Mouse (Mus musculus) hindbrain, embryonic 14.5 days (tissue): ENCODE results near the gene Thegl. TPM values are rescaled to one million over a fixed set of nuclear protein-coding genes. Genes with fewer than 3 reads are reported as not detected.
"Not testable (repeated sequence)": the region's sequence is repeated elsewhere in the genome, so short reads cannot be mapped to it uniquely, and the experiment has no call there.

Experiments used
- ATAC-seq: fragments of 200-750 bp; cut with Nextera tagmentation; 2 replicates; pipeline ENCODE4 v1.8.0; 2017; ENCODE audit warnings: moderate number of reproducible peaks, mild to moderate bottlenecking, moderate TSS enrichment, moderate library complexity; ENCODE audit not compliant: low FRiP score
- DNase-seq: peaks from one replicate; pipeline ENCODE4 v3.0.0-alpha.2; 2015; ENCODE audit warnings: low spot score
- H3K27ac ChIP-seq: fragments of 300-500 bp; sonication (generic); 2 replicates; pipeline ENCODE4 v1.5.1; 2014; ENCODE audit warnings: mild to moderate bottlenecking, moderate library complexity
- H3K27me3 ChIP-seq: fragments of 300-500 bp; sonication (generic); 2 replicates; pipeline ENCODE4 v1.6.1; 2014; ENCODE audit warnings: mild to moderate bottlenecking, low read length, mixed read lengths; ENCODE audit not compliant: control insufficient read depth, insufficient read depth
- H3K36me3 ChIP-seq: fragments of 300-500 bp; sonication (generic); replicated peaks from 2 replicates; pipeline ENCODE4 v1.6.1; 2014; ENCODE audit not compliant: control insufficient read depth, insufficient read depth
- H3K4me1 ChIP-seq: fragments of 300-500 bp; sonication (generic); replicated peaks from 2 replicates; pipeline ENCODE4 v1.6.1; 2014; ENCODE audit warnings: antibody characterized with exemption, low read length, mixed read lengths; ENCODE audit not compliant: control insufficient read depth, insufficient read depth
- H3K4me2 ChIP-seq: fragments of 300-500 bp; sonication (generic); replicated peaks from 2 replicates; pipeline ENCODE4 v1.6.1; 2014; ENCODE audit warnings: mild to moderate bottlenecking, moderate library complexity
- H3K4me3 ChIP-seq: fragments of 300-500 bp; sonication (generic); replicated peaks from 2 replicates; pipeline ENCODE4 v1.5.1; 2014; ENCODE audit warnings: mild to moderate bottlenecking, low read length
- H3K9ac ChIP-seq: fragments of 300-500 bp; sonication (generic); 2 replicates; pipeline ENCODE4 v1.6.1; 2014
- H3K9me3 ChIP-seq: fragments of 300-500 bp; sonication (generic); 2 replicates; pipeline ENCODE4 v1.6.1; 2016; ENCODE audit warnings: low read length; ENCODE audit not compliant: control insufficient read depth
- WGBS: fragments of 180-500 bp; shearing (Covaris S2); extraction: QIAGEN DNeasy Blood & Tissue Kit; methylation state at CpG from one replicate; pipeline ENCODE4 v1.1.7; 2014; 5-methylcytosine and 5-hydroxymethylcytosine counted together
- polyA plus RNA-seq: library from polyadenylated mRNA; unstranded; fragments of >200 nt; fragmentation: Nextera tagmentation; extraction: Ambion mirVana; gene quantifications from 2 replicates; pipeline ENCODE4 v1.2.1, GENCODE M21; 2014

Thegl gene
- polyA plus RNA-seq, 1 experiment from 2014 or later = 0.66 TPM

DNA sequence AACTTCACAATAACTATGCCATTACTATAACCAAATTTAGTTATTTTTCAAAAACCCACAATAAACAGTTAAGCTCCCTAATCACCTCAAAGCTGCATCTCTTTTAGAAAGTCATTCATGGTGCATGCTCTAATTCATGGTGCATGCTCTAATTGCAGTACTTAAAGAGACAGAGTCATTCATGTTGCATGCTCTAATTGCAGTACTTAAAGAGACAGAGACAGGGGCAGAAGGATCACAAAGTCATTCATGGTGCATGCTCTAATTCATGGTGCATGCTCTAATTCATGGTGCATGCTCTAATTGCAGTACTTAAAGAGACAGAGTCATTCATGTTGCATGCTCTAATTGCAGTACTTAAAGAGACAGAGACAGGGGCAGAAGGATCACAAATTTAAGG is 19.3 kb downstream of the Thegl start:
- not testable (repeated sequence) for H3K4me1 ChIP-seq, H3K4me2 ChIP-seq, H3K36me3 ChIP-seq, H3K9me3 ChIP-seq, DNase-seq, H3K27me3 ChIP-seq, H3K9ac ChIP-seq, H3K27ac ChIP-seq, H3K4me3 ChIP-seq, ATAC-seq

DNA sequence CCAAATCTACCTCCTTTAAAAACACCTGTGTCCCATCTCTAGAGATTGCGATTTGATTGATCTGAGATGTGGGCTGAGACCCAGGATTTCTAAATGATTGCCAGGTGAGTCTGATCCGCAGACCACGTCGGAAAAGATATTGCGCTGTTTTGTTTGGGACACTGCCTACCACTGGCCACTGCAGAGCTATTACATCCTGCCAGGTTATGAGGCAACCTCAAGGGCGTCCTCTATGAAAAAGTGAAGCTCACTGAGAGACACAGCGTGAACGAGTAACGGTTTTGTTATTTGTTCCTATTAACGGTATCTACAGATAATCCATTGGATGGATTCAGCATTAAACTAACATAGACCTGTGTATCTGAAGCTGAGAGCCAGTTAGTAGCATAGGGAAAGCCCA is 22.6 kb downstream of the Thegl start:
- Histone ChIP-seq H3K27ac (no peak overlapping the region), H3K4me1 (no peaks in the 10 kb centered on the region), H3K4me3 (no peak overlapping the region), H3K9me3 (no peaks in the 10 kb centered on the region), H3K27me3 (no peaks in the 10 kb centered on the region), H3K36me3 (no peaks in the 10 kb centered on the region), H3K4me2 (no peak overlapping the region), H3K9ac (no peak overlapping the region)
- ATAC-seq (no peak), DNase-seq (no peak)
- 94% methylated on average over 10 of the region's 10 CpGs for WGBS

DNA sequence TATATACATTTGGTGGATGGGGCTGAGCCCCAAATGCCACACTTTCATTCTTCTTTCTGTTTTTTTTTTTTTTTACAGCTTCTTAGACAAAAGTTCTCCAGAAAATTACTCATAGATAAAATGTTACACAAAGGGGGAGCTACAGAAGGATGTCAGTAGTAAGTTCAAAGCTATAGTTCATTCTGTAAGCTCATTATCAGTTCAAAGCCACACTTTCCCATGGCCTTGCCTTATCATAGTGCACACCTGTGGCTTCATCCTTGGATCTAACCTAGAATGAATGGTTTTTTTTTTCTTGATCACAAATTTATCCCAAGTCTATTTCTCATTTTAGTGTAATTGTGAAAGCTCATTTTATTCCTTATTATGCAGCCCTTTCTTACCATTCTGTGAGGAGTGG is 23.6 kb downstream of the Thegl start:
- H3K9me3 ChIP-seq = no peaks in the 10 kb centered on the region
- H3K4me1 ChIP-seq = no peaks in the 10 kb centered on the region
- DNase-seq = no peak
- H3K4me3 ChIP-seq = no peak overlapping the region
- H3K4me2 ChIP-seq = no peak overlapping the region
- no peak for ATAC-seq
- H3K9ac ChIP-seq = no peak overlapping the region
- no peaks in the 10 kb centered on the region for H3K27me3 ChIP-seq
- H3K27ac ChIP-seq = no peak overlapping the region
- no peaks in the 10 kb centered on the region for H3K36me3 ChIP-seq

DNA sequence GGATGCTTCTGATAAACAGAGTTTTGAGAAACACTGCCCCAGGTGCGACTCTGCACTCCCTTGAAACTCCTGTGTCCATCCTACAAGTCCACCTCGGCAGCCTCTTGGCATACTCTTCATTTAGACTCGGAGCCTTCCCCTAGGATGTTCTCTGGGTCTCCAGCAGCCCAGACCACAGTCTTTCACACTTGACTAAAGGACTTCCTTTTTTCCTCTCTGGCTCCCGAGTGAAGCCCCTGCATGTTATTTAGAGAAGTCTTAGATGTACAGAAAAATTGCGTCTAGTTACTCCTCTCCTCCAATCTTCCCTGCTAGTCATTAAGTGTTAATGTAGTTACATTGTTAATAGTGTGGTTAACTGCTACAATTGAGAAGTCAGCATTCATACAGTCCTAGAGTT is 28.5 kb downstream of the Thegl start:
- ATAC-seq = no peak
- DNase-seq = no peak
- WGBS = 80% methylated on average over 5 of the region's 5 CpGs

DNA sequence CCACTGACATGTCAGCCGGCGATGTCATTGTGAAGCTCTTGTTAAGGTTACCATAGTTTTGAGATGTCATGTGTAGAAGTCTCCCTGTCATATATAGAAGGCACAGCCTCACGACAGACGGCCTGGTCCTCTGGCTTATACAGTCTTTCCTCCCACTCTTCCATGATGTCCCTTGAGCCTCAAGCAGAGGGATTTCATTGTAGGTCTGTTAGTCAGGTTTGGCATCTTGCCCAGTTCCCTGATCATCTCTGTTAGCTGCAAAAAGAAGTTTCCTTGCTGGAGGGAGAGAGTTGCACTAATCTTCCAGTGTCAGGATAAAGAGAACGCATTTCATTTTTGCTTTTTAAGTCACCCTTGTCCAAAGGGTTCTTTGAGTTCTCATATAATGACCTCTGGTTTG is 36.8 kb downstream of the Thegl start:
- 88% methylated on average over 5 of the region's 5 CpGs for WGBS
- DNase-seq (no peak), ATAC-seq (no peak)
- 0 out of 2 replicates have a peak, but pooled peaks cover 3% of the 10 kb centered on the region for H3K9me3 ChIP-seq
- no peaks in the 10 kb centered on the region for H3K27me3 ChIP-seq
- H3K4me2 ChIP-seq = no peak overlapping the region
- no peak overlapping the region for H3K27ac ChIP-seq
- no peak overlapping the region for H3K4me3 ChIP-seq
- no peaks in the 10 kb centered on the region for H3K4me1 ChIP-seq
- no peak overlapping the region for H3K9ac ChIP-seq
- no peaks in the 10 kb centered on the region for H3K36me3 ChIP-seq

More for the DNA sequence above, 28.5 kb downstream of the Thegl start:
- Histone ChIP-seq H3K9me3 (no peaks in the 10 kb centered on the region), H3K4me2 (no peak overlapping the region), H3K36me3 (no peaks in the 10 kb centered on the region), H3K4me3 (no peak overlapping the region), H3K4me1 (no peaks in the 10 kb centered on the region), H3K27me3 (no peaks in the 10 kb centered on the region), H3K9ac (no peak overlapping the region), H3K27ac (no peak overlapping the region)

DNA sequence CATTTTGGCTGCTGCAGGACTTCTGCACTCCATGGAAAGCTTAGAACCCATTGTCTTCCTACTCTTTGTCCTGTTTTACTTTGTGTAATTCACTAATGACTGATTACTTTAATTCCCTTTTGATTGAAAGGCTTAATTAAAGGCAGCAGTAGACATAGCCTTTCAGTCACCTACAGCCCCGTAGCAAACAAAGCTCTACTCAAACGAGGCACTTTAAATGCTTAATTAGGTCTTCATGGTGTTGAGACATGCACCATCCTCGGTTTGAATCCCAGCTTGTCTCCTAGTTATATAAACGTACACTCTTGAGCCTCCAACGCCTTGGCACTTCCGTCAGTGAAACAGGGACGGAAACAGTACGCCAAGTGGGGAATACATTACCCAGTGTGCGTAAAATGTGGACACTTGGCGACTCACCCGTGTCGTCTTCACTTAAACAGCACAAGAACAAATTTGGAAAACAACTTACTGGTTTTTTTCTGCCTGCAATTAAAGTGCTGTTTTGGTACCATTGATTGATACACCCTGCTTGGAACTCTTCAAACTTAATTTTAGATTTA is 41.1 kb downstream of the Thegl start:
- no peak overlapping the region for H3K4me2 ChIP-seq
- DNase-seq (no peak), ATAC-seq (no peak)
- WGBS = 52% methylated on average over 12 of the region's 12 CpGs
- H3K4me1 ChIP-seq = no peaks in the 10 kb centered on the region
- no peak overlapping the region for H3K4me3 ChIP-seq
- no peaks in the 10 kb centered on the region for H3K36me3 ChIP-seq
- no peaks in the 10 kb centered on the region for H3K27me3 ChIP-seq
- no peak overlapping the region for H3K27ac ChIP-seq
- 0 out of 2 replicates have a peak, but pooled peaks cover 3% of the 10 kb centered on the region for H3K9me3 ChIP-seq
- H3K9ac ChIP-seq = no peak overlapping the region

DNA sequence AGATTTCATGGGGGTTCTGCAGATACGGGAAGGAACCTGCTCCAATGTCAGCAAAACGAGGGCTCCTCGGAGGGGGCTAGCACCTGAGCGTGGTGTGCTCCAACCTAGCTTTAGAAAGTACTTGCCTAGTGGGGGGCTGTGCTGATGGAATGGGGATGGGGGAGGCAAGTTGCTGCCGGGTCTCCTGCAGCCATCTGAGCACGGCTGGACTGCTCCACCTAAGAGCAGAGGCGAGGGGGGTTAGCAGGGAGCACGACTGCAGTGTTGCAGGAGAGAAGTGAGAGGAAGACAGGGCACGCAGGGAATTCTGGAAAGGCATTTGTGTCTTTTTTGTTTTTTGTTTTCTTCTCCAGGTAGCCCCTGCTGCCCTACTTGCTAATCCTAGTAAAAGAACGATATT is 44.5 kb downstream of the Thegl start:
- H3K9me3 ChIP-seq = no peaks in the 10 kb centered on the region
- 32% methylated on average over 10 of the region's 10 CpGs for WGBS
- no peak overlapping the region for H3K27ac ChIP-seq
- no peaks in the 10 kb centered on the region for H3K4me1 ChIP-seq
- ATAC-seq (no peak), DNase-seq (no peak)
- H3K9ac ChIP-seq = no peak overlapping the region
- no peaks in the 10 kb centered on the region for H3K36me3 ChIP-seq
- H3K4me2 ChIP-seq = no peak overlapping the region
- H3K27me3 ChIP-seq = no peaks in the 10 kb centered on the region
- H3K4me3 ChIP-seq = no peak overlapping the region

DNA sequence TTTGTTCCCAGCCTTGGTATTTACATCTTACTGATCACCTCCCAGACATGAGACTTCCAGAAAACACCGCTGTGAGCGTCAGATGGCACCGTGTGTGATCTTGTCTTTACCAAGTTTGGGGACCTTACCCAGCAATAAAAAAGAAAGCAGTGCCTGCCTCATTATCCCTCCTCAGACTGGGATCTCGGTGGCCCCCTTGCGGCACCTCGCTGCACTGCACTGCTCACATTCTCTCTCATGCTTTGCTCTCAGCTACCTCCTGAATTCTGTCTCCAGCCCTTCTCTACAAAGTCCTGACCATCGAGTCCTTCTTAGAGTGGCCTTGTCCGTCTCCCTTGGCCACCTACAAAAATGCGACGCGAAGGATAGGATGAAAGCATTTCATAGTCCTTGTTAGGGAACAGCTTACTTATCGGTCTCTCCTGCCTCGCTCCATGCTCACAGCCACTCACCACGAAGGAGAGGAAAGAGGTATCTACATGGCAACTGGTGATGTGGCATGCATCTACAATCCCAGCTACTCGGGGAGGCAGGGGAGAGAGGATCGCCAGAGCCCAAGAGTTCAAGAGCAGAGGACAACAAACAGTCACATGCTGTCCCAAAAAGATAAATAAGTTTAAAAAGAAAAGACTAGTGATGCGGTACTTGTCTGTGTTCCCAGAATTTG is 45.7 kb downstream of the Thegl start:
- peak; percentile 34 for DNase-seq
- 31% methylated on average over 17 of the region's 17 CpGs for WGBS

DNA sequence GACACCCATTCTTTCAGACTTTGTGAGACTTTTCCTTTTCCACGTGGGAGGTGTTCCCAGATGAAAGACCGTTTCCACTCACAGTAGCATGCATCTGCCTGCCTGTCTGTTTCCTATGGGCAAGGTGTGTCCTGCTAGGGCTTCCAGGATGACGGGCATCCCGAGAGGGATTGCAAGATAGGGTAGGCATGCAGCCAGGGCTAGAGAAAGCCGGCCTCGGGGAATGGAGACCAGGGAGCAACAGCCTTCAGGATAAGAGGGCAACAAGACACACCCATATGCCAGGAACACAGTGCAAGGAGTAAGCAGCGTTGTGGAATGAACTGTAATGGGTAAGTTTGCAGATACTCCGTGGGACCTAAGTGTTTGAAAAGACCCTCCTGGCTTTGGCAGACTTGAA is 51.5 kb downstream of the Thegl start:
- no peaks in the 10 kb centered on the region for H3K36me3 ChIP-seq
- 84% methylated on average over 8 of the region's 8 CpGs for WGBS
- H3K9ac ChIP-seq = no peak overlapping the region
- DNase-seq (no peak), ATAC-seq (no peak)
- H3K4me3 ChIP-seq = no peak overlapping the region
- H3K4me1 ChIP-seq = no peaks in the 10 kb centered on the region
- H3K9me3 ChIP-seq = no peaks in the 10 kb centered on the region
- H3K4me2 ChIP-seq = no peak overlapping the region
- H3K27ac ChIP-seq = no peak overlapping the region
- no peaks in the 10 kb centered on the region for H3K27me3 ChIP-seq

More for the DNA sequence above, 45.7 kb downstream of the Thegl start:
- ATAC-seq = no peak
- no peak overlapping the region for H3K9ac ChIP-seq
- H3K27me3 ChIP-seq = no peaks in the 10 kb centered on the region
- H3K4me2 ChIP-seq = no peak overlapping the region
- H3K4me3 ChIP-seq = no peak overlapping the region
- no peaks in the 10 kb centered on the region for H3K36me3 ChIP-seq
- H3K4me1 ChIP-seq = no peaks in the 10 kb centered on the region
- H3K9me3 ChIP-seq = no peaks in the 10 kb centered on the region
- no peak overlapping the region for H3K27ac ChIP-seq

DNA sequence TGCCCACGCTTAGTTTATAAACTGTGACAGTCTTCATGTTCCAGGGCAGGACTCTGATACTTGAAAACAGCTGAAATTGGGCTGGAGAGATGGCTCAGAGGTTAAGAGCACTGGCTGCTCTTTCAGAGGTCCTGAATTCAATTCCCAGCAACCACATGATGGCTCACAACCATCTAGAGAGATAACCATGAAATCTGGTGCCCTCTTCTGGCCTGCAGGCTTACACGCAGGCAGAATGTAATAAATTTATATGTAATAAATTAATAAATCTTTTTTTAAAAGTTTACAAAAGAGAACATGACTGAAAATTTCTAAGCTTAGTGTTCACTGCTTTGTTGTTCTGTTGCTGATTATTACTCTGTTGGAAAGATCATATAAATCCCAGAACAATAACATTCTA is 55.2 kb downstream of the Thegl start:
- ATAC-seq (no peak), DNase-seq (no peak)
- no peak overlapping the region for H3K4me2 ChIP-seq
- no peak overlapping the region for H3K4me3 ChIP-seq
- no peaks in the 10 kb centered on the region for H3K36me3 ChIP-seq
- no peaks in the 10 kb centered on the region for H3K9me3 ChIP-seq
- H3K27me3 ChIP-seq = no peaks in the 10 kb centered on the region
- H3K27ac ChIP-seq = no peak overlapping the region
- no peak overlapping the region for H3K9ac ChIP-seq
- no peaks in the 10 kb centered on the region for H3K4me1 ChIP-seq
- 89% methylated on average over 2 of the region's 2 CpGs for WGBS
